Comparison of ENCODE assay signal across 9 mouse cellular contexts in genomic region chr9:37456481-37456910, GRCm38 (mm10). TPM values are rescaled to one million over a fixed set of nuclear protein-coding genes. Genes with fewer than 3 reads are reported as not detected.
DNase-seq lines count a peak whose midpoint lies in the region; ATAC-seq and TF ChIP-seq lines count a peak whose summit lies in the region.
"Had no signal": no experiment of that assay in that cellular context is flagged by ENCODE, and none has a peak within 500 bp of the region (broad histone marks: within the 10 kb centered on the region; RNA-seq: fewer than 3 reads in every experiment).

No protein-coding gene starts in this region.

- TF ChIP-seq CTCF in hindbrain, postnatal 0 days (IDR thresholded peaks at IDR 0.05; ENCODE audit: low read depth), result no peak

- H3K27ac ChIP-seq in heart, embryonic 10.5 days, result no peak overlapping the region
- no peak overlapping the region for H3K27ac ChIP-seq in ES-E14 (ENCODE audit: insufficient read depth, low read depth, low read length, poor library complexity, severe bottlenecking)
- no peak overlapping the region for H3K27ac ChIP-seq in embryonic facial prominence, embryonic 11.5 days (replicated peaks; ENCODE audit: low read depth, low read length)
- no peak overlapping the region for H3K27ac ChIP-seq in hindbrain, postnatal 0 days
- no peak overlapping the region for H3K27ac ChIP-seq in stomach, embryonic 14.5 days (ENCODE audit: low read length)

- H3K36me3 ChIP-seq in heart, embryonic 10.5 days, result no peaks in the 10 kb centered on the region
- no peaks in the 10 kb centered on the region for H3K36me3 ChIP-seq in ES-E14 (ENCODE audit: control insufficient read depth, insufficient read depth, low read length, poor library complexity, severe bottlenecking)
- H3K36me3 ChIP-seq in embryonic facial prominence, embryonic 11.5 days (replicated peaks; ENCODE audit: control insufficient read depth, insufficient read depth, low read depth, low read length), result no peaks in the 10 kb centered on the region
- no peaks in the 10 kb centered on the region for H3K36me3 ChIP-seq in hindbrain, postnatal 0 days (ENCODE audit: insufficient read depth, low read length)
- H3K36me3 ChIP-seq in stomach, embryonic 14.5 days (ENCODE audit: control insufficient read depth, insufficient read depth, low read length), result no peaks in the 10 kb centered on the region

- in situ Hi-C loops in ES-E14 (cut with MboI; ENCODE audit: low sequenced_read_pairs in 2 of 2, unreplicated experiment in 2 of 2), result no loop called here

- WGBS in heart, embryonic 10.5 days, result under 1% methylated on average over 20 of the region's 20 CpGs
- under 1% methylated on average over 19 of the region's 20 CpGs for WGBS in embryonic facial prominence, embryonic 11.5 days
- under 1% methylated on average over 20 of the region's 20 CpGs for WGBS in hindbrain, postnatal 0 days
- WGBS in stomach, embryonic 14.5 days, result under 1% methylated on average over 20 of the region's 20 CpGs

- H3K9me3 ChIP-seq in heart, embryonic 10.5 days, result no peaks in the 10 kb centered on the region
- no peaks in the 10 kb centered on the region for H3K9me3 ChIP-seq in ES-E14 (ENCODE audit: control insufficient read depth, insufficient read depth, low read depth, low read length)
- no peaks in the 10 kb centered on the region for H3K9me3 ChIP-seq in embryonic facial prominence, embryonic 11.5 days (replicated peaks; ENCODE audit: control insufficient read depth, low read length)
- H3K9me3 ChIP-seq in hindbrain, postnatal 0 days (ENCODE audit: low read length), result no peaks in the 10 kb centered on the region
- no peaks in the 10 kb centered on the region for H3K9me3 ChIP-seq in stomach, embryonic 14.5 days (ENCODE audit: control insufficient read depth, low read depth, low read length)

- peak; percentile 49; the same call in 1 of the 2 replicates for ATAC-seq in embryonic facial prominence, embryonic 11.5 days (replicated peaks; ENCODE audit: insufficient number of reproducible peaks, low FRiP score, low TSS enrichment, low read depth)
- ATAC-seq in hindbrain, postnatal 0 days, result peak; percentile 79
- ATAC-seq in megakaryocyte-erythroid progenitor cell, adult 5-6 weeks (replicated peaks; ENCODE audit: low FRiP score, low TSS enrichment, poor library complexity, severe bottlenecking), result 0 out of 2 replicates have a peak, but pooled peaks have one; percentile 29
- ATAC-seq in stomach, embryonic 14.5 days (ENCODE audit: insufficient number of reproducible peaks, insufficient read depth, low FRiP score, low read depth), result peak; percentile 29; the same call in 1 of the 2 replicates

- H3K4me1 ChIP-seq in heart, embryonic 10.5 days, result peaks cover 21% of the 10 kb centered on the region
- peaks cover 5 to 7% of the 10 kb centered on the region in 2 experiments; a peak in 2 of 4 replicates for H3K4me1 ChIP-seq in ES-E14 (ENCODE audit: control insufficient read depth in 2 of 2, insufficient read depth in 2 of 2, low read length in 2 of 2, poor library complexity in 1 of 2)
- H3K4me1 ChIP-seq in embryonic facial prominence, embryonic 11.5 days (ENCODE audit: control insufficient read depth, insufficient read depth, low read length), result 0 out of 2 replicates have a peak, but pooled peaks cover 6% of the 10 kb centered on the region
- H3K4me1 ChIP-seq in hindbrain, postnatal 0 days (ENCODE audit: insufficient read depth, low read length), result peaks cover 10% of the 10 kb centered on the region; the same call in 1 of the 2 replicates
- H3K4me1 ChIP-seq in stomach, embryonic 14.5 days (ENCODE audit: control insufficient read depth, insufficient read depth, low read length), result 0 out of 2 replicates have a peak, but pooled peaks cover 8% of the 10 kb centered on the region

- DNase-seq in heart, embryonic 10.5 days (ENCODE audit: low spot score), result no peak
- DNase-seq in heart, adult 8-10 months (ENCODE audit: low spot score), result no peak
- DNase-seq in ES-E14 (ENCODE audit: low read depth, low spot score), result no peak
- DNase-seq in embryonic facial prominence, embryonic 11.5 days (ENCODE audit: low spot score), result peak; percentile 47
- peak; percentile 83 for DNase-seq in hindbrain, postnatal 0 days (ENCODE audit: low spot score)
- DNase-seq in urinary bladder, postnatal 14 days (ENCODE audit: low spot score), result no peak

- peak overlapping the region; percentile 1; the same call in 1 of the 2 replicates for H3K9ac ChIP-seq in ES-E14 (ENCODE audit: insufficient read depth, low read depth, low read length, poor library complexity, severe bottlenecking)
- no peak overlapping the region for H3K9ac ChIP-seq in embryonic facial prominence, embryonic 11.5 days (replicated peaks; ENCODE audit: low read length)
- H3K9ac ChIP-seq in hindbrain, postnatal 0 days (replicated peaks; ENCODE audit: low read length), result peak overlapping the region; percentile 28; the same call in 1 of the 2 replicates
- H3K9ac ChIP-seq in stomach, embryonic 14.5 days (replicated peaks; ENCODE audit: low read depth, low read length), result no peak overlapping the region

- peak overlapping the region; percentile 56 for H3K4me3 ChIP-seq in heart, embryonic 10.5 days
- peak overlapping the region; percentile 37 to 52; a peak in 3 of 4 replicates for H3K4me3 ChIP-seq in ES-E14 (ENCODE audit: insufficient read depth in 1 of 2, low read depth in 1 of 2, low read length in 2 of 2, poor library complexity in 1 of 2, severe bottlenecking in 1 of 2)
- peak overlapping the region; percentile 22 for H3K4me3 ChIP-seq in embryonic facial prominence, embryonic 11.5 days (ENCODE audit: low read depth, low read length)
- peak overlapping the region; percentile 26 for H3K4me3 ChIP-seq in hindbrain, postnatal 0 days (ENCODE audit: low read length)
- no peak overlapping the region for H3K4me3 ChIP-seq in stomach, embryonic 14.5 days (ENCODE audit: low read depth, low read length)

- H3K27me3 ChIP-seq in heart, embryonic 10.5 days (ENCODE audit: insufficient read depth, poor library complexity, severe bottlenecking), result peaks cover 100% of the 10 kb centered on the region
- H3K27me3 ChIP-seq in embryonic facial prominence, embryonic 11.5 days (ENCODE audit: control insufficient read depth, insufficient read depth, low read length), result peaks cover 89% of the 10 kb centered on the region
- H3K27me3 ChIP-seq in hindbrain, postnatal 0 days (ENCODE audit: insufficient read depth, low read length), result peaks cover 6% of the 10 kb centered on the region; the same call in 1 of the 2 replicates
- peaks cover 83% of the 10 kb centered on the region for H3K27me3 ChIP-seq in stomach, embryonic 14.5 days (ENCODE audit: control insufficient read depth, insufficient read depth, low read length)

- H3K4me2 ChIP-seq in embryonic facial prominence, embryonic 11.5 days (ENCODE audit: low read depth, low read length), result peak overlapping the region; percentile 46
- H3K4me2 ChIP-seq in hindbrain, postnatal 0 days (ENCODE audit: low read depth, low read length), result peak overlapping the region; percentile 54
- H3K4me2 ChIP-seq in stomach, embryonic 14.5 days (replicated peaks; ENCODE audit: low read depth, low read length), result peak overlapping the region; percentile 35

TF ChIP-seq in ES-E14, 5 proteins besides CTCF, POLR2A, EP300 and RAD21:
- TF ChIP-seq HCFC1 (IDR thresholded peaks at IDR 0.05; ENCODE audit: borderline replicate concordance, insufficient read depth, low read length) (no peak), MAFK (IDR thresholded peaks at IDR 0.05; ENCODE audit: insufficient read depth, low read depth, low read length) (no peak), CHD2 (IDR thresholded peaks at IDR 0.05; ENCODE audit: low read depth, low read length) (no peak), ZC3H11A (IDR thresholded peaks at IDR 0.05; ENCODE audit: borderline replicate concordance, low read depth, low read length) (no peak), ZNF384 (IDR thresholded peaks at IDR 0.05; ENCODE audit: low read depth, low read length) (no peak)

RNA-seq across cellular contexts. Expression of gene Robo3, which starts 23.4 kb away (rescaled TPM):
- 0.06 and 0.10 TPM in 2 replicates for polyA plus RNA-seq in heart, embryonic 10.5 days (2016; fragmentation: Nextera tagmentation; extraction: Ambion mirVana)
- not detected for total RNA-seq in heart, adult 8-10 months (2022)
- 1.2 and 1.4 TPM in 2 replicates for total RNA-seq in ES-E14 (2012; rRNA removed)
- 4.9 and 6.6 TPM in 2 replicates for polyA plus RNA-seq in embryonic facial prominence, embryonic 11.5 days (2014; fragmentation: Nextera tagmentation; extraction: Ambion mirVana)
- total RNA-seq in hindbrain, postnatal 0 days (2014; rRNA removed), result 2.0 and 2.8 TPM in 2 replicates
- 1.5 and 1.6 TPM in 2 replicates for polyA plus RNA-seq in hindbrain, postnatal 0 days (2015; fragmentation: Nextera tagmentation; extraction: Ambion mirVana)
- 3.6 and 4.1 TPM in 2 replicates for total RNA-seq in megakaryocyte-erythroid progenitor cell, adult 5-6 weeks (2014; fragmentation: Nextera tagmentation)
- total RNA-seq in megakaryocyte-erythroid progenitor cell, adult 5-6 weeks (2017), result 1.1 and 1.3 TPM in 2 replicates
- polyA plus RNA-seq in stomach, embryonic 14.5 days (2014; fragmentation: Nextera tagmentation; extraction: Ambion mirVana), result 0.06 TPM in 1 of 2 replicates, not detected in the other

RNA-seq across cellular contexts. Expression of gene Msantd2, which starts 32.6 kb away (rescaled TPM):
- polyA plus RNA-seq in heart, embryonic 10.5 days (2016; fragmentation: Nextera tagmentation; extraction: Ambion mirVana), result 17.9 and 23.8 TPM in 2 replicates
- 1 to 10 TPM; 3.5 to 7.7 (median 5.4) TPM for total RNA-seq in heart, adult 8-10 months (2022)
- total RNA-seq in ES-E14 (2012; rRNA removed), result 66.9 and 81.3 TPM in 2 replicates
- 32.8 and 33.0 TPM in 2 replicates for polyA plus RNA-seq in embryonic facial prominence, embryonic 11.5 days (2014; fragmentation: Nextera tagmentation; extraction: Ambion mirVana)
- total RNA-seq in hindbrain, postnatal 0 days (2014; rRNA removed), result 20.0 and 34.0 TPM in 2 replicates
- 16.1 and 17.8 TPM in 2 replicates for polyA plus RNA-seq in hindbrain, postnatal 0 days (2015; fragmentation: Nextera tagmentation; extraction: Ambion mirVana)
- 15.0 and 36.3 TPM in 2 replicates for total RNA-seq in megakaryocyte-erythroid progenitor cell, adult 5-6 weeks (2014; fragmentation: Nextera tagmentation)
- 17.1 and 21.6 TPM in 2 replicates for total RNA-seq in megakaryocyte-erythroid progenitor cell, adult 5-6 weeks (2017)
- polyA plus RNA-seq in stomach, embryonic 14.5 days (2014; fragmentation: Nextera tagmentation; extraction: Ambion mirVana), result 33.2 and 38.9 TPM in 2 replicates

RNA-seq across cellular contexts. Expression of gene Robo4, which starts 54.8 kb away (rescaled TPM):
- polyA plus RNA-seq in heart, embryonic 10.5 days (2016; fragmentation: Nextera tagmentation; extraction: Ambion mirVana), result 2.0 and 4.0 TPM in 2 replicates
- total RNA-seq in heart, adult 8-10 months (2022), result 10 to 100 TPM; 21.3 to 39.4 (median 32.2) TPM
- total RNA-seq in ES-E14 (2012; rRNA removed), result 10.8 and 11.2 TPM in 2 replicates
- 6.0 and 6.5 TPM in 2 replicates for polyA plus RNA-seq in embryonic facial prominence, embryonic 11.5 days (2014; fragmentation: Nextera tagmentation; extraction: Ambion mirVana)
- 12.5 and 13.1 TPM in 2 replicates for total RNA-seq in hindbrain, postnatal 0 days (2014; rRNA removed)
- polyA plus RNA-seq in hindbrain, postnatal 0 days (2015; fragmentation: Nextera tagmentation; extraction: Ambion mirVana), result 3.6 and 4.5 TPM in 2 replicates
- total RNA-seq in megakaryocyte-erythroid progenitor cell, adult 5-6 weeks (2014; fragmentation: Nextera tagmentation), result 0.33 TPM in 1 of 2 replicates, not detected in the other
- 0.61 TPM in 1 of 2 replicates, not detected in the other for total RNA-seq in megakaryocyte-erythroid progenitor cell, adult 5-6 weeks (2017)
- 8.9 and 12.0 TPM in 2 replicates for polyA plus RNA-seq in stomach, embryonic 14.5 days (2014; fragmentation: Nextera tagmentation; extraction: Ambion mirVana)
- polyA plus RNA-seq: C2C12 had no signal

Comparison
In these comparisons a context has a peak if more than half of its experiments do, and no peak if none do; other contexts are left out.
1. DNase-seq: peak in embryonic facial prominence, embryonic 11.5 days (single experiment) and hindbrain, postnatal 0 days (single experiment); none in heart, embryonic 10.5 days (single experiment), heart, adult 8-10 months (single experiment), ES-E14 (single experiment) and urinary bladder, postnatal 14 days (single experiment).
2. H3K9ac ChIP-seq: peak in ES-E14 (single experiment) and hindbrain, postnatal 0 days (single experiment); none in embryonic facial prominence, embryonic 11.5 days (single experiment) and stomach, embryonic 14.5 days (single experiment).
3. ATAC-seq: peak in every context shown above with its lines; median percentile 79 in hindbrain, postnatal 0 days; 49 in embryonic facial prominence, embryonic 11.5 days; 29 in megakaryocyte-erythroid progenitor cell, adult 5-6 weeks; 29 in stomach, embryonic 14.5 days.
4. Peak in every context shown above with its lines, with median percentiles within 50 percentile points of each other: H3K4me2 ChIP-seq.